Mouse (Mus musculus) megakaryocyte, embryonic 14.5 days (primary cell): ENCODE results near the gene Syt2.

ENCODE experiments used
- FLI1 ChIP-seq: IDR thresholded peaks from 2 replicates; pipeline ENCODE4 v1.6.1; 2012; ENCODE audit warnings: low read length, inconsistent platforms, mixed read lengths
- GATA1 ChIP-seq: IDR thresholded peaks from 3 replicates; pipeline ENCODE4 v1.6.1; 2012; ENCODE audit warnings: mixed read lengths, low read length, inconsistent platforms, borderline replicate concordance

GRCm38 (mm10) chr1:134790716-134791439, 144.4 kb downstream of the Syt2 start:
- TF ChIP-seq GATA1 (no peak), FLI1 (no peak)
